Mouse (Mus musculus) midbrain, postnatal 0 days (tissue): Measurements from ENCODE around the gene Serhl. TPM values are rescaled to one million over a fixed set of nuclear protein-coding genes. Genes with fewer than 3 reads are reported as not detected.
"Not testable (repeated sequence)": the region's sequence is repeated elsewhere in the genome, so short reads cannot be mapped to it uniquely, and the experiment has no call there.

Source experiments
- ATAC-seq: fragments of 200-750 bp; cut with Nextera tagmentation; 2 replicates; pipeline ENCODE4 v1.8.0; 2017; ENCODE audit warnings: moderate number of reproducible peaks, mild to moderate bottlenecking, moderate TSS enrichment, moderate library complexity; ENCODE audit not compliant: low FRiP score
- DNase-seq: peaks from one replicate; pipeline ENCODE4 v3.0.0-alpha.2; 2015; ENCODE audit warnings: low spot score
- H3K27ac ChIP-seq: fragments of 300-500 bp; sonication (generic); 2 replicates; pipeline ENCODE4 v1.5.1; 2014; ENCODE audit warnings: low read depth, mild to moderate bottlenecking, low read length, mixed read lengths
- H3K27me3 ChIP-seq: fragments of 300-500 bp; sonication (generic); 2 replicates; pipeline ENCODE4 v1.6.1; 2014; ENCODE audit warnings: low read length, control low read depth, mixed read lengths; ENCODE audit not compliant: insufficient read depth
- H3K36me3 ChIP-seq: fragments of 300-500 bp; sonication (generic); 2 replicates; pipeline ENCODE4 v1.6.1; 2014; ENCODE audit warnings: low read length, control low read depth, mixed read lengths; ENCODE audit not compliant: insufficient read depth
- H3K4me1 ChIP-seq: fragments of 300-500 bp; sonication (generic); 2 replicates; pipeline ENCODE4 v1.6.1; 2014; ENCODE audit warnings: mild to moderate bottlenecking, control low read depth, antibody characterized with exemption, low read length, mixed read lengths; ENCODE audit not compliant: insufficient read depth
- H3K4me2 ChIP-seq: fragments of 300-500 bp; sonication (generic); 2 replicates; pipeline ENCODE4 v1.6.1; 2014; ENCODE audit warnings: low read depth, mild to moderate bottlenecking, low read length, mixed read lengths; ENCODE audit not compliant: poor library complexity, severe bottlenecking
- H3K4me3 ChIP-seq: fragments of 300-500 bp; sonication (generic); 2 replicates; pipeline ENCODE4 v1.5.1; 2014; ENCODE audit warnings: low read depth, mild to moderate bottlenecking, low read length, moderate library complexity
- H3K9ac ChIP-seq: fragments of 300-500 bp; sonication (generic); replicated peaks from 2 replicates; pipeline ENCODE4 v1.6.1; 2014; ENCODE audit warnings: mild to moderate bottlenecking, low read length, moderate library complexity, mixed read lengths; ENCODE audit not compliant: poor library complexity, severe bottlenecking
- H3K9me3 ChIP-seq: fragments of 300-500 bp; sonication (generic); 2 replicates; pipeline ENCODE4 v1.6.1; 2016; ENCODE audit warnings: low read length, control low read depth
- CTCF ChIP-seq: IDR thresholded peaks from 2 replicates; pipeline ENCODE4 v1.5.1; 2016; ENCODE audit warnings: antibody characterized with exemption, mild to moderate bottlenecking
- WGBS: fragments of 180-500 bp; shearing (Covaris S2); extraction: QIAGEN DNeasy Blood & Tissue Kit; methylation state at CpG from one replicate; pipeline ENCODE4 v1.1.7; 2014; 5-methylcytosine and 5-hydroxymethylcytosine counted together
- polyA plus RNA-seq: library from polyadenylated mRNA; unstranded; fragments of >200 nt; fragmentation: Nextera tagmentation; extraction: Ambion mirVana; gene quantifications from 2 replicates; pipeline ENCODE4 v1.2.1, GENCODE M21; 2015
- total RNA-seq: library from RNA; depleted of rRNA; stranded (reverse); fragments of >200 nt; gene quantifications from 2 replicates; pipeline ENCODE4 v1.2.3, GENCODE M21; 2014; rRNA removed

The Serhl gene
- total RNA-seq: 4.2 and 6.7 TPM in 2 replicates
- 38.5 and 40.0 TPM in 2 replicates for polyA plus RNA-seq

DNA sequence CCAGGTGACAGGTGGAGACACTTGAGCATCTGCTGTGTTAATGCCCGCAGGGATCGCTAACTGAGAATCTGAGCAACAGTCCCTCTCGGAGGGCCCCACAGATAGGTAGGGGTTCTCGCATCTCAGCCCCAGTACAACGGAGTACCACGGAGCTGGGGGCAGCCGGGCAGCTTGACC is at the start of gene Serhl:
Serhl (plus strand) TSS at position 78 of the 177 bp plus-strand sequence.
- no peak within 1 kb of the TSS for H3K4me3 ChIP-seq
- H3K27ac ChIP-seq: no peak within 1 kb of the TSS
- ATAC-seq (no peak), DNase-seq (no peak)
- H3K4me2 ChIP-seq: peak within 1 kb of the TSS; percentile 24; the same call in 1 of the 2 replicates
- H3K36me3 ChIP-seq: no peaks in the 10 kb centered on the region
- H3K9me3 ChIP-seq: no peaks in the 10 kb centered on the region
- H3K27me3 ChIP-seq: peaks cover 6% of the 10 kb centered on the region; the same call in 1 of the 2 replicates
- no peak for TF ChIP-seq CTCF
- H3K9ac ChIP-seq: no peak within 1 kb of the TSS
- peaks cover under 1% of the 10 kb centered on the region; the same call in 1 of the 2 replicates for H3K4me1 ChIP-seq
- 20% methylated on average over 7 of the region's 7 CpGs for WGBS

GRCm38 (mm10) chr15:83040156-83040555 is 49.1 kb upstream of the Serhl start:
- Histone ChIP-seq H3K27me3 (no peaks in the 10 kb centered on the region), H3K9me3 (no peaks in the 10 kb centered on the region), H3K27ac (no peak overlapping the region), H3K9ac (no peak overlapping the region), H3K4me1 (peaks cover 6% of the 10 kb centered on the region), H3K4me3 (no peak overlapping the region), H3K4me2 (no peak overlapping the region), H3K36me3 (no peaks in the 10 kb centered on the region)
- WGBS: 53% methylated on average over 2 of the region's 2 CpGs
- ATAC-seq (no peak), DNase-seq (no peak)
- TF ChIP-seq CTCF: no peak

DNA sequence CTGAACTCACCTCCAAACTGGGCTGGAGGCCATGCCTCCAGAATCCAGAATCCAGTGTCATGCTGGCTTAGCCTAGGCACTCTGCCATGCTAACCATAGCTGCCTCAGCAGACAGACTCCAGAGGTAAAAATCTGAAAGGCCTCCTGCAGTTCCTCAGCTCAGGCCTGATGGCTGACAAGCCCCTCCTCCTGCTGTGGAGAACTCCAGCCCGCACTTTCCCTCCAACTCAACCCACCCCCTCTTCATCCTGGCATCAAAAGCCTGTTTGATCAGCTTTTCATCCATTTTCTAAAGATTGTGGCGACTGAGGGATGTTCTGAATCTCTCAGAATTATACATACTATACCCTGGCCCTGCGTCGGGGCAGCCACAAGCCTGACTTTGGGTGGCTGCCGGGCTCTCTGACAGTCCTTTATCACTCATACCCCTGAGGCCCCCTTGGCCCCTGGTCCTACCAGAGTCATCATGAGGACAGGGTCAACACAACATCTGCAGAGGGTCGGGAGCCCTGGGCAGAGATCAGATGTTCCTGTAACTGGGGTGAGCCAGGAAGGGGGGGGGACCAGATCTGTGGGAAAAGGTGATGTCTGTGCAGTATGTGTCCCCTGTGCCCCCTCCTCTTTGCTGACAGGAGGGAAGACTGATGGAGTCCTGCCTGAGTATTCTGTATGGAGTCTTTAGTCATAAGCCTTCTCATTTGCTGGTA is 46.5 kb upstream of the Serhl start:
- Histone ChIP-seq H3K4me2 (peak overlapping the region; percentile 45), H3K9me3 (no peaks in the 10 kb centered on the region), H3K36me3 (no peaks in the 10 kb centered on the region), H3K4me3 (peak overlapping the region; percentile 12; the same call in 1 of the 2 replicates), H3K4me1 (peaks cover 6% of the 10 kb centered on the region; the same call in 1 of the 2 replicates), H3K9ac (peak overlapping the region; percentile 46), H3K27me3 (no peaks in the 10 kb centered on the region), H3K27ac (peak overlapping the region; percentile 81)
- WGBS: 6% methylated on average over 6 of the region's 6 CpGs
- peak; percentile 69 for DNase-seq
- no peak for TF ChIP-seq CTCF
- ATAC-seq: peak; percentile 73

GRCm38 (mm10) chr15:83043362-83043708 is 46.0 kb upstream of the Serhl start:
- DNase-seq (no peak), ATAC-seq (no peak)
- Histone ChIP-seq H3K4me3 (no peak overlapping the region), H3K27ac (peak overlapping the region; percentile 81), H3K27me3 (no peaks in the 10 kb centered on the region), H3K9ac (peak overlapping the region; percentile 46; the same call in 1 of the 2 replicates), H3K9me3 (no peaks in the 10 kb centered on the region), H3K4me2 (peak overlapping the region; percentile 45; the same call in 1 of the 2 replicates), H3K4me1 (peaks cover 6% of the 10 kb centered on the region; the same call in 1 of the 2 replicates), H3K36me3 (no peaks in the 10 kb centered on the region)
- WGBS: 63% methylated on average over 22 of the region's 22 CpGs
- TF ChIP-seq CTCF: no peak

DNA sequence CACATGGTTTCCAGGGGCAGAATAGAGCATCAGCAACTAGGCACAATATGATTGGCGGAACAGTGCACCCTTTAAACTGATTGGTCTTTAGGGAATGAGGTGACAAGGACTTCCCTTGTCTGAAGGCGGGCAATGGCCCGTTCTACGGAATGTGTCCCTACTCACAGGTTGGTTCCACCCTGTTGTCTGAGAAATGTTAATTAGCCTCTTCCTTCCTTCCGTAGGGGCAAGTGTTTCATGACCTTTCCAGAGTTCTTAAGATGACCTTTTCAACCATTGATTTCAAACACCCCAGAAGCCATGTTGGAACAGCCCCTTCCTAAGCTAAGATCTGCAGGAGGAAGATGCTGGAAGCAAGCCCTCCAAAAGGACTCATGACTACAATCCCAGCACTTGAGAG is 43.7 kb upstream of the Serhl start:
- H3K4me3 ChIP-seq, H3K36me3 ChIP-seq, H3K4me1 ChIP-seq, DNase-seq, H3K9ac ChIP-seq, ATAC-seq, H3K4me2 ChIP-seq, H3K9me3 ChIP-seq, H3K27ac ChIP-seq, H3K27me3 ChIP-seq: not testable (repeated sequence)
- WGBS: 91% methylated on average over 5 of the region's 5 CpGs

GRCm38 (mm10) chr15:83046308-83046707 is 43.0 kb upstream of the Serhl start:
- H3K27me3 ChIP-seq: no peaks in the 10 kb centered on the region
- DNase-seq (no peak), ATAC-seq (no peak)
- H3K4me2 ChIP-seq: no peak overlapping the region
- H3K9me3 ChIP-seq: no peaks in the 10 kb centered on the region
- H3K27ac ChIP-seq: no peak overlapping the region
- TF ChIP-seq CTCF: peak; percentile 49
- H3K4me3 ChIP-seq: no peak overlapping the region
- no peak overlapping the region for H3K9ac ChIP-seq
- 0 out of 2 replicates have a peak, but pooled peaks cover 4% of the 10 kb centered on the region for H3K4me1 ChIP-seq
- no peaks in the 10 kb centered on the region for H3K36me3 ChIP-seq
- WGBS: 93% methylated on average over 3 of the region's 3 CpGs
